Mouse (Mus musculus) stomach, postnatal 0 days (tissue): ENCODE results near the gene Gm572.

Experiments
- CTCF ChIP-seq: IDR thresholded peaks from 2 replicates; pipeline ENCODE4 v1.5.1; 2016; ENCODE audit warnings: antibody characterized with exemption, low read depth, mild to moderate bottlenecking, moderate library complexity
- EP300 ChIP-seq: optimal IDR thresholded peaks from 2 replicates; pipeline ENCODE3; 2016; ENCODE audit warnings: antibody characterized with exemption

DNA sequence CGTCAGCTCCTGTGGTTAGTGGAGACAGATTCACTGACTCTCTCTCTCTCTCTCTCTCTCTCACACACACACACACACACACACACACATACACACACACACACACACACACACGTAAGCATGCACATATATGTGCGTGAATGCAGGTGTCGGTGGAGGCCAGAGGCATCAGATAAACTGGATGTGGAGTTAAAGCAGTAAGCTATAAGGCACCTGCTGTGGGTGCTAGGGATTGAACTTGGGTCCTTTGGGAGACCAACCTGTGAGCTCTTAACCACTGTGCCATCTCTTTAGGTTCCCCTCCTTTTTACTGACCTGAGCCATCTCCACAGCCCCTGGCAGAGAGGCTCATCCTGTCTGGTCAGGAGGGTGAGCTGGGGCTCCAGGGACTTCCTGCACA lies 39.8 kb downstream of the Gm572 start:
- TF ChIP-seq CTCF (no peak), EP300 (no peak)
